Mouse (Mus musculus) megakaryocyte, embryonic 14.5 days (primary cell): ENCODE measurements around the gene Otub2.

ENCODE experiments used
- FLI1 ChIP-seq: IDR thresholded peaks from 2 replicates; pipeline ENCODE4 v1.6.1; 2012; ENCODE audit warnings: low read length, inconsistent platforms, mixed read lengths
- GATA1 ChIP-seq: IDR thresholded peaks from 3 replicates; pipeline ENCODE4 v1.6.1; 2012; ENCODE audit warnings: mixed read lengths, low read length, inconsistent platforms, borderline replicate concordance

DNA sequence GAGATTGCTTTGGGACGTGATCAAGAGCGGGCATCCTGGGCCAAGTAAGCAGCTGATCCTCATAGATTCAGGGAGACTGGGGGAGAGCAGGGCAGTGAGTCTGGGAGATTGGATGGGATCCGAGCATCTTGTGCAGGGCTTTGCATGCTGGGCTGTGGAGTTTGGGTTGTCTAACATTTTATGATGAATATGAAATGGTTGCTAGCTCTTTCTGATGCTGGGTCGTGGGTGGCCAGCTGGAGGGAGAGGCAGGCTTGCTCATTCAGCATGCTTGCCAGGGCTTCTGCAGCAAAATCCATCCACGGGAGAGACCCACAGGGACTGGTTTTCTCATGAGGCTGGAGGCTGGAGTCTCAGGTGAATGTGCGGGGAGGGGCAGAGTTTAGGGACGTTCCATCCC is 2.6 kb downstream of the Otub2 start:
- TF ChIP-seq GATA1 (no peak), FLI1 (no peak)
